Mouse (Mus musculus) cerebellum, postnatal 25 days (tissue): ENCODE measurements around the gene Hoxd13.
A peak's percentile ranks its signal among the peaks of the same experiment; 100 is the strongest.

Experiments used
- DNase-seq, 2 experiments: peaks; one replicate each; pipeline ENCODE4 v3.0.0; 2021; ENCODE audit warnings: mixed read lengths in 2 of 2

Gene Hoxd13

GRCm38 (mm10) chr2:74695813-74696430 lies 27.8 kb downstream of the Hoxd13 start:
- no peak for DNase-seq

- DNase-seq: no peak
These were observed 28.6 kb downstream of the Hoxd13 start for GRCm38 (mm10) chr2:74696442-74697335.

GRCm38 (mm10) chr2:74697567-74698121 lies 29.5 kb downstream of the Hoxd13 start, which contains the start of gene Hoxd9:
Hoxd9 (plus strand) TSS chr2:74697727.
- no peak for DNase-seq

GRCm38 (mm10) chr2:74698201-74699052 lies 30.3 kb downstream of the Hoxd13 start:
- DNase-seq: no peak

- no peak for DNase-seq
These were observed 30.9 kb downstream of the Hoxd13 start for GRCm38 (mm10) chr2:74699053-74699430.

GRCm38 (mm10) chr2:74699664-74700545 lies 31.8 kb downstream of the Hoxd13 start:
- no peak for DNase-seq

- DNase-seq: no peak
These were observed 32.5 kb downstream of the Hoxd13 start for GRCm38 (mm10) chr2:74700546-74701112.

- peak; percentile 76 to 85 for DNase-seq
These were observed 34.1 kb downstream of the Hoxd13 start for GRCm38 (mm10) chr2:74701949-74702819.

GRCm38 (mm10) chr2:74702820-74703219 lies 34.7 kb downstream of the Hoxd13 start:
- DNase-seq: no peak

- no peak for DNase-seq
These were observed 35.2 kb downstream of the Hoxd13 start for GRCm38 (mm10) chr2:74703317-74703716.

GRCm38 (mm10) chr2:74703720-74704392 lies 35.7 kb downstream of the Hoxd13 start:
- DNase-seq: no peak

- DNase-seq: no peak
These were observed 36.4 kb downstream of the Hoxd13 start, which contains the start of gene Hoxd8 for GRCm38 (mm10) chr2:74704393-74704998. Hoxd8 (plus strand) TSS chr2:74704615.

- no peak for DNase-seq
These were observed 36.9 kb downstream of the Hoxd13 start for GRCm38 (mm10) chr2:74704999-74705466.

GRCm38 (mm10) chr2:74705467-74706089 lies 37.5 kb downstream of the Hoxd13 start:
- no peak for DNase-seq

- DNase-seq: no peak
These were observed 38.4 kb downstream of the Hoxd13 start for GRCm38 (mm10) chr2:74706393-74706960.

- DNase-seq: no peak
These were observed 39.5 kb downstream of the Hoxd13 start for GRCm38 (mm10) chr2:74707599-74707998.

GRCm38 (mm10) chr2:74708676-74709075 lies 40.6 kb downstream of the Hoxd13 start:
- DNase-seq: no peak
